Mouse (Mus musculus) gastrocnemius, postnatal 25 days (tissue): ENCODE data around the gene Pbrm1. TPM values are rescaled to one million over a fixed set of nuclear protein-coding genes. Genes with fewer than 3 reads are reported as not detected.

Experiments used
- DNase-seq: peaks from one replicate; pipeline ENCODE4 v3.0.0; 2022
- total RNA-seq, 2 experiments: library from RNA; stranded (reverse); gene quantifications; 1 replicate in 1 of 2; 2 replicates in 1 of 2; pipeline ENCODE4 v1.2.3; 2021

Gene Pbrm1
- total RNA-seq, 2 experiments from 2014 or later = 39.4 to 46.2 TPM

- peak; percentile 9 for DNase-seq
Measured at GRCm38 (mm10) chr14:31133023-31133665, 114.2 kb downstream of the Pbrm1 start.

- DNase-seq = peak; percentile 5
Measured at GRCm38 (mm10) chr14:31134015-31135000, 115.4 kb downstream of the Pbrm1 start.

- DNase-seq = peak; percentile 7
Measured at GRCm38 (mm10) chr14:31135495-31136410, 116.8 kb downstream of the Pbrm1 start.

- DNase-seq = peak; percentile 5
Measured at GRCm38 (mm10) chr14:31136411-31137280, 117.7 kb downstream of the Pbrm1 start.

- DNase-seq = no peak
Measured at GRCm38 (mm10) chr14:31137281-31137595, 118.3 kb downstream of the Pbrm1 start.

- DNase-seq = no peak
Measured at GRCm38 (mm10) chr14:31137791-31138190, 118.9 kb downstream of the Pbrm1 start.

- DNase-seq = peak; percentile 4
Measured at GRCm38 (mm10) chr14:31138219-31138896, 119.4 kb downstream of the Pbrm1 start.

- peak; percentile 6 for DNase-seq
Measured at GRCm38 (mm10) chr14:31138897-31139429, 120.0 kb downstream of the Pbrm1 start.

- DNase-seq = peak; percentile 5
Measured at GRCm38 (mm10) chr14:31139666-31140065, 120.7 kb downstream of the Pbrm1 start.

- no peak for DNase-seq
Measured at GRCm38 (mm10) chr14:31140141-31140540, 121.2 kb downstream of the Pbrm1 start.

GRCm38 (mm10) chr14:31141011-31141410 is 122.1 kb downstream of the Pbrm1 start:
- DNase-seq = no peak

GRCm38 (mm10) chr14:31145694-31146093 is 126.8 kb downstream of the Pbrm1 start:
- no peak for DNase-seq

- DNase-seq = no peak
Measured at GRCm38 (mm10) chr14:31160196-31161150, 141.5 kb downstream of the Pbrm1 start.

- no peak for DNase-seq
Measured at GRCm38 (mm10) chr14:31161191-31161590, 142.3 kb downstream of the Pbrm1 start.

- DNase-seq = no peak
Measured at GRCm38 (mm10) chr14:31161638-31162037, 142.7 kb downstream of the Pbrm1 start.

- DNase-seq = no peak
Measured at GRCm38 (mm10) chr14:31164067-31164466, 145.1 kb downstream of the Pbrm1 start.

GRCm38 (mm10) chr14:31165010-31165409 is 146.1 kb downstream of the Pbrm1 start:
- DNase-seq = no peak

- DNase-seq = no peak
Measured at GRCm38 (mm10) chr14:31165458-31165857, 146.5 kb downstream of the Pbrm1 start.

GRCm38 (mm10) chr14:31165991-31166630 is 147.2 kb downstream of the Pbrm1 start:
- DNase-seq = peak; percentile 39
